Mouse (Mus musculus): ENCODE data around the gene 1700003F12Rik. TPM values are rescaled to one million over a fixed set of nuclear protein-coding genes. Genes with fewer than 3 reads are reported as not detected.

The 1700003F12Rik gene
- polyA plus RNA-seq, 1 experiment = not detected

DNA sequence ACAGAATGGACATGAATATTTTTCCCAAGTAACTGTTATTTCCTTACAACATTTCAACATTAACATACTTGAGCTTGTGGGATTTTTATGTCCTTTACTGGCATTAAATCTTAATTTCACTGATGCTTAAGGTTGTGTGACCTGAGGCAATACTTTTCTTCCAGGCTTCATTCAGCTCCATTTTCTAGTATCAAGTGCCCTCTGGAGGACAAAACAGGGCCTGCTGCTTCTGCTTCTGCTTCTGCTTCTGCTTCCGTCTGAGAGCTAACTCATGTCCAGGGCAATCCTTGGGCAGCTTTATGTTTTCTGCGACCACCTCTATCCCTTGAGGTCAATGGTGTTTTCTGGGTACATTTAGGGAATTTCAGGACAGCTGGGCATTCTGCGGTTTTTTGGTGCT is 7.2 kb upstream of the 1700003F12Rik start:
- Histone ChIP-seq H3K36me3 (ENCODE audit: control insufficient read depth) (peaks cover 22% of the 10 kb centered on the region), H3K9me3 (ENCODE audit: control insufficient read depth, low read length) (no peaks in the 10 kb centered on the region), H3K4me1 (ENCODE audit: control insufficient read depth) (peaks cover 4% of the 10 kb centered on the region; the same call in 1 of the 2 replicates), H3K4me3 (replicated peaks) (no peak overlapping the region), H3K27me3 (ENCODE audit: control insufficient read depth) (no peaks in the 10 kb centered on the region)
- no peak for TF ChIP-seq GATA1 (IDR thresholded peaks at IDR 0.05; ENCODE audit: low read length)
- no peak for TF ChIP-seq TAL1 (IDR thresholded peaks at IDR 0.05; ENCODE audit: low read length)

DNA sequence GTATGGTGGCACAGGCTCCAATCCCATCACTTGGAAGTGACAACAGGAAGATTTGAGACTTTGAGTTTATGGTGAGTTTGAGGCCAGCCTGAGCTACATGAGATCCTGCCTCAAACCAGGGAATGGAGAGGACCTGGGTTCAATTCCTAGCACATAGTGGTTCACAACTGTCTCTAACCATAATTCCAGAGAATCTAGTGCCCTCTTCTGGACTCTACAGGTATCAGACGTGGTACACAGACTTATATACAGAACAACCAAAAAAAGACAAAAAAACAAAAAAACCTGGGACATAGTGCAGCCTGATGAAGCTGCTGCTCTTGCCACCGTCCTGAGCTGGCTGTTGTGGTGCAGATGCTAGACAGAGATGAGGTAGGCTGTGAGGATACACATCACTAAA is 5.3 kb upstream of the 1700003F12Rik start:
- H3K9me3 ChIP-seq (ENCODE audit: control insufficient read depth, low read length) = no peaks in the 10 kb centered on the region
- H3K27me3 ChIP-seq (ENCODE audit: control insufficient read depth) = no peaks in the 10 kb centered on the region
- TF ChIP-seq GATA1 (IDR thresholded peaks at IDR 0.05; ENCODE audit: low read length) (no peak), TAL1 (IDR thresholded peaks at IDR 0.05; ENCODE audit: low read length) (no peak)
- no peak overlapping the region for H3K4me3 ChIP-seq (replicated peaks)
- H3K4me1 ChIP-seq (ENCODE audit: control insufficient read depth) = peaks cover 4% of the 10 kb centered on the region; the same call in 1 of the 2 replicates
- H3K36me3 ChIP-seq (ENCODE audit: control insufficient read depth) = peaks cover 10% of the 10 kb centered on the region

- no peak overlapping the region for H3K4me3 ChIP-seq (replicated peaks)
- no peak for TF ChIP-seq TAL1 (IDR thresholded peaks at IDR 0.05; ENCODE audit: low read length)
- TF ChIP-seq GATA1 (IDR thresholded peaks at IDR 0.05; ENCODE audit: low read length) = no peak
- peaks cover 3% of the 10 kb centered on the region; the same call in 1 of the 2 replicates for H3K36me3 ChIP-seq (ENCODE audit: control insufficient read depth)
- H3K4me1 ChIP-seq (ENCODE audit: control insufficient read depth) = peaks cover 2% of the 10 kb centered on the region
- H3K9me3 ChIP-seq (ENCODE audit: control insufficient read depth, low read length) = no peaks in the 10 kb centered on the region
- peaks cover 3% of the 10 kb centered on the region for H3K27me3 ChIP-seq (ENCODE audit: control insufficient read depth)
Observed at GRCm38 (mm10) chr2:154543567-154544347, 3.1 kb upstream of the 1700003F12Rik start.

DNA sequence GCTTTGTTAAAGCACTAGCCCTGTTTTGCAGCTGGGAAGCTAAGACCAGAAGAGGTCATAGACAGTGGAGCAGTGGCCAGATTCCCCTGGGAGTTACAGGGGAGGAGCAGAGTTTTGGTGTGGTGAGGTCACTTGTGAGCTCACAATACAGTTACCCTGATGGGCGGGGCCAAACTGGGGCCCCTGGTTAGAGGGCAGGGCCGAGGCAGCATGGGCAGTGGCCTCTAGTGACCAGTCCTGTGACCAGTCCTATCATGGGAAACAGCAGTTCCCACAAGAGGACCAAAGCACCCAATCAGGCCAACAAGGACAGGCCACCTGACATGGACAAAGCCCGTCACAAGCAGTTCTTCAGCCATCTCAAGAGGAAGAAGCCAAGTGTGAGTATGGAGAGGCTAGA is 1.8 kb downstream of the 1700003F12Rik start:
- TF ChIP-seq GATA1 (IDR thresholded peaks at IDR 0.05; ENCODE audit: low read length) (no peak), TAL1 (IDR thresholded peaks at IDR 0.05; ENCODE audit: low read length) (no peak)
- Histone ChIP-seq H3K9me3 (ENCODE audit: control insufficient read depth, low read length) (peaks cover 4% of the 10 kb centered on the region; the same call in 1 of the 2 replicates), H3K36me3 (ENCODE audit: control insufficient read depth) (peaks cover 4% of the 10 kb centered on the region; the same call in 1 of the 2 replicates), H3K4me3 (replicated peaks) (no peak overlapping the region), H3K4me1 (ENCODE audit: control insufficient read depth) (peaks cover 27% of the 10 kb centered on the region), H3K27me3 (ENCODE audit: control insufficient read depth) (peaks cover 44% of the 10 kb centered on the region)

- H3K9me3 ChIP-seq (ENCODE audit: control insufficient read depth, low read length) = peaks cover 4% of the 10 kb centered on the region; the same call in 1 of the 2 replicates
- H3K4me1 ChIP-seq (ENCODE audit: control insufficient read depth) = peaks cover 27% of the 10 kb centered on the region
- H3K4me3 ChIP-seq (replicated peaks) = peak overlapping the region; percentile 43
- peaks cover 44% of the 10 kb centered on the region for H3K27me3 ChIP-seq (ENCODE audit: control insufficient read depth)
- H3K36me3 ChIP-seq (ENCODE audit: control insufficient read depth) = peaks cover 7% of the 10 kb centered on the region
- TF ChIP-seq TAL1 (IDR thresholded peaks at IDR 0.05; ENCODE audit: low read length) (no peak), GATA1 (IDR thresholded peaks at IDR 0.05; ENCODE audit: low read length) (no peak)
Observed at GRCm38 (mm10) chr2:154549127-154549885, 2.4 kb downstream of the 1700003F12Rik start.

DNA sequence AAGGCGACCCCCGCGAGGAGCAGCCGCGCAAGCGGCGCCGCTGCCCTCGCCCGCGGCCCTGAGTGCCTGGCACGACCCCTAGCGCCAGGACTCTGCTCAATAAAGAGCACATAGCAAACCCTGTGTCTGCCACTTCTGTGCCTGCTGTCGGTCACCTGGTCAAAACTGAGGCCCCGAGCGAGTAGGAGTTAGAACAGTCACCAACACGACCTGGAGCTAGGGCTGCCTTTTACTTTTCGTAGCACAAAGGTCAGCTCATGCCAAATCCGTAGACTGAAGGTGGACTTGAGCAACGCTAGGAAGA is 3.0 kb downstream of the 1700003F12Rik start:
- H3K4me1 ChIP-seq (ENCODE audit: control insufficient read depth) = peaks cover 27% of the 10 kb centered on the region
- H3K27me3 ChIP-seq (ENCODE audit: control insufficient read depth) = peaks cover 44% of the 10 kb centered on the region
- H3K9me3 ChIP-seq (ENCODE audit: control insufficient read depth, low read length) = peaks cover 4% of the 10 kb centered on the region; the same call in 1 of the 2 replicates
- TF ChIP-seq GATA1 (IDR thresholded peaks at IDR 0.05; ENCODE audit: low read length) = no peak
- no peak for TF ChIP-seq TAL1 (IDR thresholded peaks at IDR 0.05; ENCODE audit: low read length)
- H3K4me3 ChIP-seq (replicated peaks) = no peak overlapping the region
- peaks cover 11% of the 10 kb centered on the region for H3K36me3 ChIP-seq (ENCODE audit: control insufficient read depth)

DNA sequence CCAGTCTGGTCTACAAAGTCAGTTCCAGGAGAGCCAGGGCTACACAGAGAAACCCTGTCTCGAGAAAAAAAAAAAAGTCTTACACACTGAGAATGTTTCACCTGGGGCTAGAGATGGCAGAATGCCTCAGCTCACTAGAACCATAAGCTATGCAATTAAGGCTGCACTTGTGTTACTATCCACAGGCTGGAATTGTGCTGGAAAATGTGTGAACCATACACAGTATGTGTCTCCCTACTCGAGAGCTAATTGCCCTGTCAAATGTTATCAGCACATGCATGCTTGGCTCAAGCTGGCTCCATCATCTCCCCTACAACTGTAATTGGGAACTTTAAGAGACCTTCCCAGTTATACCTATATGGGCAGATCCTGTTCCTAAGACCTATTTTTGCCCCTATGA is 4.1 kb downstream of the 1700003F12Rik start:
- H3K36me3 ChIP-seq (ENCODE audit: control insufficient read depth) = peaks cover 16% of the 10 kb centered on the region
- no peak overlapping the region for H3K4me3 ChIP-seq (replicated peaks)
- peaks cover 27% of the 10 kb centered on the region for H3K4me1 ChIP-seq (ENCODE audit: control insufficient read depth)
- peaks cover 44% of the 10 kb centered on the region for H3K27me3 ChIP-seq (ENCODE audit: control insufficient read depth)
- peaks cover 4% of the 10 kb centered on the region; the same call in 1 of the 2 replicates for H3K9me3 ChIP-seq (ENCODE audit: control insufficient read depth, low read length)
- no peak for TF ChIP-seq GATA1 (IDR thresholded peaks at IDR 0.05; ENCODE audit: low read length)

DNA sequence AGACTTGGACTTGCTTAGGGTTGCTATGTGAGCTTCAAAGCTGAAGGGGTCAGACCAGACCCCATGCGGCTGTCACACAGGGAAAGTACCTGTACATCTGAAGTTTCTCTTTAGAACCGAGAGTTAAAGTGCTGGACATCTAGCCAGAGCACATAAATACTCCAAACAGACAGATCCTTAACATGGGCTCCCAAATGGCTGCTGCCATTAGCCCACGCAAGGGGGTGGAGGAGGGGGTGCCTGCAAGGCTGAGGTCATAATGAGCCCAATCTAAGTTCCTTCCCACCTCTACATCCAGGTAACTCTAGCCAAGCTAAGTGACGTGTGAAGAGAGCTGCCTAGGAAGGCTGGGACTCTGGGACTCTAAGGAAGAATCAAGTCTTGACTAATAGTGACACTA is 4.6 kb downstream of the 1700003F12Rik start, which contains the start of gene Actl10:
Gene Actl10 (plus strand): TSS at position 301 of the 400 bp plus-strand sequence.
- Histone ChIP-seq H3K27me3 (ENCODE audit: control insufficient read depth) (peaks cover 44% of the 10 kb centered on the region), H3K36me3 (ENCODE audit: control insufficient read depth) (peaks cover 16% of the 10 kb centered on the region), H3K9me3 (ENCODE audit: control insufficient read depth, low read length) (peaks cover 4% of the 10 kb centered on the region; the same call in 1 of the 2 replicates), H3K4me1 (ENCODE audit: control insufficient read depth) (peaks cover 27% of the 10 kb centered on the region), H3K4me3 (replicated peaks) (peak within 1 kb of the TSS; percentile 34)
- TF ChIP-seq GATA1 (IDR thresholded peaks at IDR 0.05; ENCODE audit: low read length) (no peak), TAL1 (IDR thresholded peaks at IDR 0.05; ENCODE audit: low read length) (no peak)

DNA sequence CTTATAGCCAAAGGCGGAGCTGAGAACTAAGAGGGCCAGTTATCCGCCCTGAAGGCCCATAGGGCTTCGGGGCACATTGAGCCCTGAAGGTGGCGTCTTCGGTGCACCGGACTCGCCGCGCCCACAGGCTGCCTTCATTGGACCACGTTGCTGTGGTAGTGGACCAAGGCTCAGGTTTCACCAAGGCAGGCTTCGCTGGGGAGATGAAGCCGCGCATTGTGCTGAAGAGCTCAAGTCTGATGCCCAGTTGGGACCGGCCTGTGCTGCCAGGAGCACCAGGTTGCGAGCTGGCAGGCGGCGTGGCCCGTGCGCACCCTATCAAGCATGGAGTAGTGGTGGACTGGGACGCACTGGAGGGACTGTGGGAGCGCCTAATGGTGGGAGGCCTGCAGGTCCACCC is 5.0 kb downstream of the 1700003F12Rik start:
- Histone ChIP-seq H3K4me3 (replicated peaks) (peak overlapping the region; percentile 34), H3K27me3 (ENCODE audit: control insufficient read depth) (peaks cover 44% of the 10 kb centered on the region), H3K9me3 (ENCODE audit: control insufficient read depth, low read length) (peaks cover 4% of the 10 kb centered on the region; the same call in 1 of the 2 replicates), H3K36me3 (ENCODE audit: control insufficient read depth) (peaks cover 16% of the 10 kb centered on the region), H3K4me1 (ENCODE audit: control insufficient read depth) (peaks cover 28% of the 10 kb centered on the region)
- TF ChIP-seq GATA1 (IDR thresholded peaks at IDR 0.05; ENCODE audit: low read length) = no peak
- TF ChIP-seq TAL1 (IDR thresholded peaks at IDR 0.05; ENCODE audit: low read length) = no peak

All from erythroblast, embryonic 14.5 days (primary cell).